Mouse (Mus musculus) stomach, embryonic 16.5 days (tissue): ENCODE measurements around the gene Sntg2. TPM values are rescaled to one million over a fixed set of nuclear protein-coding genes. Genes with fewer than 3 reads are reported as not detected.

ENCODE experiments used
- ATAC-seq: fragments of 200-750 bp; cut with Nextera tagmentation; 2 replicates; pipeline ENCODE4 v1.8.0; 2017; ENCODE audit warnings: moderate number of reproducible peaks, moderate TSS enrichment; ENCODE audit not compliant: insufficient read depth, low FRiP score
- H3K27ac ChIP-seq: fragments of 300-500 bp; sonication (generic); 2 replicates; pipeline ENCODE4 v1.5.1; 2014; ENCODE audit warnings: low read length
- H3K27me3 ChIP-seq: fragments of 300-500 bp; sonication (generic); 2 replicates; pipeline ENCODE4 v1.6.1; 2014; ENCODE audit warnings: low read length, control low read depth, mixed read lengths; ENCODE audit not compliant: control insufficient read depth, insufficient read depth
- H3K36me3 ChIP-seq: fragments of 300-500 bp; sonication (generic); 2 replicates; pipeline ENCODE4 v1.6.1; 2014; ENCODE audit warnings: low read length; ENCODE audit not compliant: control insufficient read depth, insufficient read depth
- H3K4me1 ChIP-seq: fragments of 300-500 bp; sonication (generic); 2 replicates; pipeline ENCODE4 v1.6.1; 2014; ENCODE audit warnings: low read length, control low read depth, mixed read lengths; ENCODE audit not compliant: control insufficient read depth, insufficient read depth
- H3K4me2 ChIP-seq: fragments of 300-500 bp; sonication (generic); 2 replicates; pipeline ENCODE4 v1.6.1; 2014; ENCODE audit warnings: low read depth, low read length, mixed read lengths
- H3K4me3 ChIP-seq: fragments of 300-500 bp; sonication (generic); replicated peaks from 2 replicates; pipeline ENCODE4 v1.5.1; 2014; ENCODE audit warnings: mild to moderate bottlenecking, low read length
- H3K9ac ChIP-seq: fragments of 300-500 bp; sonication (generic); 2 replicates; pipeline ENCODE4 v1.6.1; 2014; ENCODE audit warnings: low read length
- H3K9me3 ChIP-seq: fragments of 300-500 bp; sonication (generic); replicated peaks from 2 replicates; pipeline ENCODE4 v1.6.1; 2016; ENCODE audit warnings: low read length, control low read depth; ENCODE audit not compliant: control insufficient read depth
- WGBS: fragments of 180-500 bp; shearing (Covaris S2); extraction: QIAGEN DNeasy Blood & Tissue Kit; methylation state at CpG from one replicate; pipeline ENCODE4 v1.1.7; 2014; 5-methylcytosine and 5-hydroxymethylcytosine counted together
- polyA plus RNA-seq: library from polyadenylated mRNA; unstranded; fragments of >200 nt; fragmentation: Nextera tagmentation; extraction: Ambion mirVana; gene quantifications from 2 replicates; pipeline ENCODE4 v1.2.1, GENCODE M21; 2015

The Sntg2 gene
- polyA plus RNA-seq, 1 experiment from 2014 or later = 29.7 TPM

DNA sequence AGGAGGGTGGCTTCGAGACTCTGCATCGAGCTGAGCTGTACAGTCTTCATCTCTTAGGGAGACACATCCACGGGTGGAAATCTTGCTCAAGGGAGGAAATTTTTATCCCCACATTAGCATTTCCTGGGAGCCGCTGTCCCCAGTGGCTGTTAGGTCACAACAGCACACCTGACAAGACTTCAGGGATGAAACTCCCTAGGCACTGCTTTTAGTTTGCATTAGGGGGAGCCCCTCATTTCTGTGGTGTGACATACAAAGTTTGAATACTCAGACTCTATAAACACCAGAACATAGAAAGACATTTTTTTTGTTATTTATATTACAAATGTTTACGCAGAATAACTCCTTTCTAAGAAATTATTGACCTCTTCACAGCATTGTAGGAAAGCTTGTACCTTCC lies 208.6 kb downstream of the Sntg2 start:
- WGBS = 79% methylated on average over 5 of the region's 5 CpGs
- no peak overlapping the region for H3K27ac ChIP-seq
- no peak overlapping the region for H3K4me3 ChIP-seq
- no peak overlapping the region for H3K9ac ChIP-seq
- no peaks in the 10 kb centered on the region for H3K36me3 ChIP-seq
- ATAC-seq = no peak
- no peaks in the 10 kb centered on the region for H3K27me3 ChIP-seq
- no peaks in the 10 kb centered on the region for H3K9me3 ChIP-seq
- H3K4me2 ChIP-seq = no peak overlapping the region
- H3K4me1 ChIP-seq = no peaks in the 10 kb centered on the region; the same call in 1 of the 2 replicates

DNA sequence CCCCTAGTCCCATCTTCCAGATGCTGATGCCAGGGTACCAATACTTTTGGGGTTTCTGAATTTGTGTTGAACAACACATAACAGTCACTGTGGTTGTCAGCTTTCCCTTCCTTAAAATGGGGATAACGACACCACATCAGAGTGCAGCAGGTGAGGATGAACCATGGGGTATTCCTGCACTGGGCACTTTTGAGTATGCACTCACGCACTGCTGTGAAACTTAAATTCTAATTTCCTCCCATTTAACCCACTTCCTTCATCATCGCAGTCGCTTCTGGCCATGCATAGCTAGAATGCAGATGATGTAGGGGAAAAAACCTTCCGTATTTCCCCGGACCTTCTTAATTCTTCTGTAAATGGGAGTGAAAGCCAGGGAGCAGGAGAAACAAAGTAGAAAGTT lies 209.2 kb downstream of the Sntg2 start:
- H3K27me3 ChIP-seq = no peaks in the 10 kb centered on the region
- 91% methylated on average over 6 of the region's 6 CpGs for WGBS
- no peak overlapping the region for H3K27ac ChIP-seq
- ATAC-seq = no peak
- H3K9ac ChIP-seq = no peak overlapping the region
- H3K36me3 ChIP-seq = no peaks in the 10 kb centered on the region
- H3K9me3 ChIP-seq = no peaks in the 10 kb centered on the region
- H3K4me1 ChIP-seq = no peaks in the 10 kb centered on the region; the same call in 1 of the 2 replicates
- no peak overlapping the region for H3K4me3 ChIP-seq
- H3K4me2 ChIP-seq = no peak overlapping the region

DNA sequence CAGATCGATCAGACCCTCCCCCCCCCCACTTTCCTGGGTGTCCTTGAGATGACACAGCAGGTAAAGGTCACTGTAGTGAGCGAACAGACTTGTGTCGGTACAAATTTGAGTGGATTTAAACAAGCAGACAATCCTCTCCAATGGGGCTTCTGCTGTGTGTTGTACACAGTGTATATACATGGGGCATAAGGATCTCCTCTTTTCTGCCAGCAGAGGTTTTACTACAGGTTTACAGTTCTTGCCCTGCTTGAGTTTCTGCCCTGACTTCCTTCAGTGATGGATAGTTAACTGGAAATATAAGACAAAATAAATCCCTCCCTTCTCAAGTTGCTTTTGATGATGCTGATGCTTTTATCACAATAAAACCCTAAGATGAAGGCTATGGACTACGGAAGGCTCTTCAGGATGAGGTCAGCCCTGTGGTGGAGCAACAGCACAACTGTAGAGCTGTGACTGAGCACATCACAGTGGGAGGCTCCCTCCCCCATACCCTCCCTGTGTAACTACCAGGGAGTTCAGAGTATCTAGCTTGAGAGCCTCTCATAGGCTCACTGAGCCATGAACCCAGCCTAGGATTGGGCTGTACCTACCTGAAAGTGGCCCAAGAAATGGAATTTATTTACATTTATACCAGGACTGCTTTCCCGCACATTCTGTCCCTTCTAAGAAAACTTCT lies 211.3 kb downstream of the Sntg2 start:
- Histone ChIP-seq H3K4me1 (no peaks in the 10 kb centered on the region), H3K27ac (no peak overlapping the region), H3K4me2 (no peak overlapping the region), H3K9me3 (no peaks in the 10 kb centered on the region), H3K27me3 (no peaks in the 10 kb centered on the region), H3K36me3 (no peaks in the 10 kb centered on the region), H3K9ac (no peak overlapping the region), H3K4me3 (no peak overlapping the region)
- WGBS = 73% methylated on average over 5 of the region's 5 CpGs
- no peak for ATAC-seq

DNA sequence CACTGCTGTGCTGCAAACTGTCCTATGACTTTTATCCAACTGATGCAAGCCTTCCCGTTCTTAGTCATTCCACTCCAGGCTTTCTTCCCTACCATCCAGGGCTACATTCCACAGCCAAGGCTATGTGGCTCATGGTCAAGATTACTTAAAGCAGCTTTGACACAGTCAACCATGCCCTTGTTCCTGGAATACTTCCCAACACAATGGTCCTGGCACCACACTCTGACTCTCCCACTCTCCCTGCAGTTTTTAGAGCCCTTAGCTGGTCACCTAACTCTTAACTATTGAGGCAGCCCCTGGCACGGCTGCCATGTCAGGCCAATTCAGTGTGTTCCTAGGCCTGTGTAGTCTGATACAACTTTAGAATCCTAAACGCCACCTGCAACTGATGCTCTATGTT lies 212.7 kb downstream of the Sntg2 start:
- ATAC-seq = no peak
- H3K9ac ChIP-seq = no peak overlapping the region
- H3K4me1 ChIP-seq = no peaks in the 10 kb centered on the region
- H3K36me3 ChIP-seq = no peaks in the 10 kb centered on the region
- 65% methylated on average over 3 of the region's 3 CpGs for WGBS
- no peaks in the 10 kb centered on the region for H3K27me3 ChIP-seq
- H3K4me2 ChIP-seq = no peak overlapping the region
- H3K9me3 ChIP-seq = no peaks in the 10 kb centered on the region
- no peak overlapping the region for H3K4me3 ChIP-seq
- H3K27ac ChIP-seq = no peak overlapping the region

DNA sequence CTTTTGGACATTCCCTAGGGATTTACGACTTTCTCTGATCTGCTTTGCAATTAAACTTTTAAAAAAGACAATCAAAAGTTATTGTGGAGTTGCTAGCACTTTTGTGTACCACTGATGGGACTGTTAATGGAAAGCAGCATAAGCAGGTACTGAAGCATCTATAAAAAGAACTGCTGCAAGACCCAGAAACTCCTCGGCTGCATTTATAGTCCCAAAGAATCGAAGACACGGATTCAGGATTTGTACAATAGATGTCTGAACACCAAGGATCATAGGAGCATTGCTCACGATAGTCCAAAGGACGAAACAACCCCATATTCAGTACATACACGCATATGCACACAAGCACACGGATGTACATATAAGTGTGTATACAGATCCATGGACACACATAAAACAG lies 213.4 kb downstream of the Sntg2 start:
- no peaks in the 10 kb centered on the region for H3K4me1 ChIP-seq
- no peak overlapping the region for H3K4me2 ChIP-seq
- no peaks in the 10 kb centered on the region for H3K27me3 ChIP-seq
- H3K4me3 ChIP-seq = no peak overlapping the region
- 81% methylated on average over 8 of the region's 8 CpGs for WGBS
- no peak overlapping the region for H3K27ac ChIP-seq
- no peaks in the 10 kb centered on the region for H3K36me3 ChIP-seq
- no peaks in the 10 kb centered on the region for H3K9me3 ChIP-seq
- no peak for ATAC-seq
- no peak overlapping the region for H3K9ac ChIP-seq

DNA sequence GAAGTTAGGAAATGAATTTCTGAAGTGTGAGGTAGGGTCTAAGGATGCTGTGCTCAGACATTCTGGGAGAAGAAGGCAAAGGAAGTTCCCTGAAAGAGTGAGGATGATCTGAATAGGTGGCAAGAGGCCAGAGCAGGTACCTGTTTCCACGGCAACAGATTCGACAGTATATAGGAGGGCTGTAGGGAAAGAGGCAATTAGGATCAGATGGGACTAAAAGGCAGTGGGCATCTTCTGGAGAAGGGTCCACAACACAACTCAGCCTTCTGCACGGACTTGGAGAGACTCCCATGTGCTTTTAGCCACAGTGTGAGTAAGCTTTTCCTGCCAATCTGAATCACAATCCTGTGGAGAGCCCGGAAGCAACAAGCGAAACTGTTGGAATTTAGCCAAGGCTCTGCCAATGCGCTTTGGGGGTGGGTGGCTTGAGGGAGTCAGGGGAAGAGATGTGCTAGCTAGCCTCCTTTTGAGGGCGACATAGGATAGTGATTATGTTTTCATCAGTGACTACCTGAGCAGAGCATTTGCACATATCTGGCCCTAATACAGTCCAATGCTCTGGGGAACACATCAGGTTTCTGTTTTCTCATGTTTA lies 219.0 kb downstream of the Sntg2 start:
- Histone ChIP-seq H3K4me2 (no peak overlapping the region), H3K36me3 (no peaks in the 10 kb centered on the region), H3K9ac (no peak overlapping the region), H3K27ac (no peak overlapping the region), H3K4me1 (no peaks in the 10 kb centered on the region), H3K27me3 (no peaks in the 10 kb centered on the region), H3K4me3 (no peak overlapping the region), H3K9me3 (no peaks in the 10 kb centered on the region)
- 60% methylated on average over 7 of the region's 7 CpGs for WGBS
- no peak for ATAC-seq

DNA sequence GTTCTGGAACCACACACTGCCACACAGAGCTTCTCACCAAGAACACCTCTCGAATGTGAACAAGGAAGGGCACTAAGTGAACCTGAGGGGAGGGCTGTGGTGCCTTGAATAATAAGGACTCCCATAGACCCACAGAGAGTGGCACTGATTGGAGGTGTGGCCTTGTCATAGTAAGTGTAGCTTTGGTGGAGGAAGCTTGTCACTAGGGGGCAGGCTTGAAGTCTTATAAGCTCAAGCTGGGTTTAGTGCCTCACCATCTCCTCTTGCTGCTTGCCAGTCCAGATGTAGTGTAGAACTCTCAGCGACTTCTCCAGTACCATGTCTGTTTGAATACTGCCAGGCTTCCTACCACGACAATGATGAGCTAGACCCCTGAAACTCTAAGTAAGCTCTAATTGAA lies 231.1 kb downstream of the Sntg2 start:
- H3K27ac ChIP-seq = no peak overlapping the region
- WGBS = 63% methylated on average over 3 of the region's 3 CpGs
- H3K36me3 ChIP-seq = no peaks in the 10 kb centered on the region
- H3K4me1 ChIP-seq = no peaks in the 10 kb centered on the region
- no peak overlapping the region for H3K9ac ChIP-seq
- H3K4me3 ChIP-seq = no peak overlapping the region
- no peak overlapping the region for H3K4me2 ChIP-seq
- ATAC-seq = no peak
- H3K27me3 ChIP-seq = no peaks in the 10 kb centered on the region
- H3K9me3 ChIP-seq = no peaks in the 10 kb centered on the region

DNA sequence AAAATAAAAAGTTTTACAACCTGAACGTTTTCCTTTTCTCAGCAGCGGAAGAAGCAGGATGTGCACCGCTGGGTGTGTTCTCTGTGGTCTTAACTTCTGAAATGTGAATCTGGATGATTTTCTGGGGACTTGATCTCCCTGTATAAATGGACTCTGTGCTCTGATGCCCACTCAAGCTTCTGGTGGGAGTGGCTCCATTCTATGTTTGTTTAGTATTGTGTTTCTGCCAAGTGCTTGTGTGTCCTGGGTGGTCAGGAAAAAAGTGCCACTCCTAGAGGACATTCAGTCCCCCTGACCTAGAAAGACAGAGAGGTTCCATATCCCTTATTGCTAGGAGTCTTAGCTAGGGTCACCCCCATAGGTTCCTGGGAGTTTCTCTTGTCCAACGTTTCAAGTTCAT lies 240.7 kb downstream of the Sntg2 start, which contains the start of gene Tpo:
TSS of gene Tpo (minus strand) at position 101 of the 400 bp plus-strand sequence.
- Histone ChIP-seq H3K4me3 (no peak within 1 kb of the TSS), H3K27ac (no peak within 1 kb of the TSS), H3K4me2 (no peak within 1 kb of the TSS), H3K27me3 (no peaks in the 10 kb centered on the region), H3K9ac (no peak within 1 kb of the TSS), H3K9me3 (no peaks in the 10 kb centered on the region), H3K4me1 (no peaks in the 10 kb centered on the region), H3K36me3 (no peaks in the 10 kb centered on the region)
- WGBS = 81% methylated on average over 4 of the region's 4 CpGs
- ATAC-seq = no peak

DNA sequence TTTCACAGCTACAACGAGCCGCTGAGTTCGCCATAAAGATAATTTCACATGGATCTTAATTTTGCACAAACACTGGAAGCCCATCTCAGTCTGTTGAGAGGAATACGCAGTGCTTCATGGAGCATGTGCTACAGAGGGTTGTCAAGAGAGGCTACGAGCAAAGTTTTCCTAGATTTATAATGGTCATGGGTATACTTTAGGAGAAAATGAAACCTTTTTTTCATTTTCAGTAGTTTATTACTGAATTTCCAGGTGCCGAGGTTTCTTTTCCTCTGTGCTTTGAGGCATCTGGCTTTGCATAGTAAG lies 243.8 kb downstream of the Sntg2 start:
- Histone ChIP-seq H3K36me3 (no peaks in the 10 kb centered on the region), H3K9ac (no peak overlapping the region), H3K4me1 (no peaks in the 10 kb centered on the region), H3K4me3 (no peak overlapping the region), H3K27ac (no peak overlapping the region), H3K27me3 (no peaks in the 10 kb centered on the region), H3K4me2 (no peak overlapping the region), H3K9me3 (no peaks in the 10 kb centered on the region)
- WGBS = 73% methylated on average over 6 of the region's 6 CpGs
- no peak for ATAC-seq
